Mouse (Mus musculus) spleen, adult 2 months (tissue): ENCODE measurements around the gene Thsd4. TPM values are rescaled to one million over a fixed set of nuclear protein-coding genes. Genes with fewer than 3 reads are reported as not detected.
"Not testable (repeated sequence)": the region's sequence is repeated elsewhere in the genome, so short reads cannot be mapped to it uniquely, and the experiment has no call there.

Experiments
- DNase-seq, 2 experiments: peaks; one replicate each; pipeline versions ENCODE4 v3.0.0 to v3.0.0-alpha.2; 2012 to 2021; ENCODE audit warnings: low spot score in 2 of 2, low read depth in 1 of 2
- H3K27ac ChIP-seq: fragments of 200-500 bp; 2 replicates; pipeline ENCODE4 v1.5.1; 2012; ENCODE audit warnings: low read length, inconsistent platforms; ENCODE audit not compliant: insufficient read depth
- H3K27me3 ChIP-seq: fragments of 200-500 bp; 2 replicates; pipeline ENCODE4 v1.6.1; 2012; ENCODE audit warnings: mild to moderate bottlenecking, moderate library complexity, low read length, inconsistent platforms; ENCODE audit not compliant: control insufficient read depth, insufficient read depth
- H3K36me3 ChIP-seq: fragments of 200-500 bp; 2 replicates; pipeline ENCODE4 v1.6.1; 2012; ENCODE audit warnings: mild to moderate bottlenecking, low read length, inconsistent platforms; ENCODE audit not compliant: control insufficient read depth, insufficient read depth
- H3K4me1 ChIP-seq: fragments of 200-500 bp; 2 replicates; pipeline ENCODE4 v1.6.1; 2011; ENCODE audit warnings: inconsistent platforms; ENCODE audit not compliant: control insufficient read depth, insufficient read depth, insufficient read length
- H3K4me3 ChIP-seq: fragments of 200-500 bp; 2 replicates; pipeline ENCODE4 v1.5.1; 2011; ENCODE audit warnings: mild to moderate bottlenecking, inconsistent platforms; ENCODE audit not compliant: insufficient read depth, insufficient read length; ENCODE audit errors: extremely low read depth
- CTCF ChIP-seq: fragments of 200-500 bp; IDR thresholded peaks from 2 replicates; pipeline ENCODE4 v1.5.1; 2011; ENCODE audit warnings: mild to moderate bottlenecking, inconsistent platforms; ENCODE audit not compliant: insufficient read depth, insufficient read length, insufficient replicate concordance; ENCODE audit errors: extremely low read depth
- POLR2A ChIP-seq: fragments of 200-500 bp; IDR thresholded peaks from 2 replicates; pipeline ENCODE4 v1.6.1; 2011; ENCODE audit warnings: low read depth, low read length, inconsistent platforms
- WGBS: fragments of 180-500 bp; shearing (Covaris S2); methylation state at CpG from one replicate; pipeline ENCODE4 v1.1.7; 2018; 5-methylcytosine and 5-hydroxymethylcytosine counted together
- polyA plus RNA-seq: library from polyadenylated mRNA; depleted of rRNA; stranded (reverse); fragments of >200 nt; gene quantifications from 2 replicates; pipeline ENCODE4 v1.2.3, GENCODE M21; 2012

Gene Thsd4
- polyA plus RNA-seq, 1 experiment, result 0.95 TPM

GRCm38 (mm10) chr9:60187437-60187836 lies 334.4 kb downstream of the Thsd4 start:
- TF ChIP-seq POLR2A (no peak), CTCF (no peak)
- Histone ChIP-seq H3K4me1 (peaks cover 1% of the 10 kb centered on the region; the same call in 1 of the 2 replicates), H3K36me3 (no peaks in the 10 kb centered on the region), H3K4me3 (no peak overlapping the region), H3K27ac (0 out of 2 replicates have a peak overlapping the region, but pooled peaks have one; percentile 21), H3K27me3 (no peaks in the 10 kb centered on the region)
- WGBS, result 53% methylated on average over 2 of the region's 2 CpGs
- DNase-seq, result no peak

GRCm38 (mm10) chr9:60186948-60187347 lies 334.9 kb downstream of the Thsd4 start:
- Histone ChIP-seq H3K27ac (0 out of 2 replicates have a peak overlapping the region, but pooled peaks have one; percentile 21), H3K4me1 (peaks cover 1% of the 10 kb centered on the region; the same call in 1 of the 2 replicates), H3K27me3 (no peaks in the 10 kb centered on the region), H3K36me3 (no peaks in the 10 kb centered on the region), H3K4me3 (no peak overlapping the region)
- WGBS, result 52% methylated on average over 7 of the region's 7 CpGs
- no peak for TF ChIP-seq POLR2A
- no peak for TF ChIP-seq CTCF
- DNase-seq, result peak in 1 of 2 experiments; percentile 19

- H3K4me3 ChIP-seq, result no peak overlapping the region
- 72% methylated on average over 3 of the region's 3 CpGs for WGBS
- H3K4me1 ChIP-seq, result peaks cover 1% of the 10 kb centered on the region; the same call in 1 of the 2 replicates
- no peak overlapping the region for H3K27ac ChIP-seq
- no peak for DNase-seq
- no peaks in the 10 kb centered on the region for H3K36me3 ChIP-seq
- H3K27me3 ChIP-seq, result no peaks in the 10 kb centered on the region
- TF ChIP-seq CTCF, result no peak
- no peak for TF ChIP-seq POLR2A
Observed at GRCm38 (mm10) chr9:60184083-60184482, 337.8 kb downstream of the Thsd4 start.

GRCm38 (mm10) chr9:60182371-60182770 lies 339.5 kb downstream of the Thsd4 start:
- no peaks in the 10 kb centered on the region for H3K36me3 ChIP-seq
- peaks cover under 1% of the 10 kb centered on the region; the same call in 1 of the 2 replicates for H3K4me1 ChIP-seq
- 93% methylated on average over 6 of the region's 6 CpGs for WGBS
- no peak overlapping the region for H3K27ac ChIP-seq
- H3K27me3 ChIP-seq, result no peaks in the 10 kb centered on the region
- no peak overlapping the region for H3K4me3 ChIP-seq
- DNase-seq, result no peak
- TF ChIP-seq CTCF (no peak), POLR2A (no peak)

GRCm38 (mm10) chr9:60180936-60181335 lies 340.9 kb downstream of the Thsd4 start:
- Histone ChIP-seq H3K27ac (no peak overlapping the region), H3K4me1 (no peaks in the 10 kb centered on the region), H3K4me3 (no peak overlapping the region), H3K27me3 (no peaks in the 10 kb centered on the region), H3K36me3 (no peaks in the 10 kb centered on the region)
- no peak for TF ChIP-seq CTCF
- no peak for TF ChIP-seq POLR2A
- 74% methylated on average over 3 of the region's 3 CpGs for WGBS
- no peak for DNase-seq

GRCm38 (mm10) chr9:60180114-60180513 lies 341.7 kb downstream of the Thsd4 start:
- Histone ChIP-seq H3K36me3 (no peaks in the 10 kb centered on the region), H3K4me1 (no peaks in the 10 kb centered on the region), H3K27ac (no peak overlapping the region), H3K27me3 (no peaks in the 10 kb centered on the region), H3K4me3 (no peak overlapping the region)
- no peak for TF ChIP-seq POLR2A
- TF ChIP-seq CTCF, result no peak
- WGBS, result 88% methylated on average over 6 of the region's 6 CpGs
- no peak for DNase-seq

- Histone ChIP-seq H3K4me1 (no peaks in the 10 kb centered on the region), H3K36me3 (no peaks in the 10 kb centered on the region), H3K27me3 (no peaks in the 10 kb centered on the region), H3K27ac (no peak overlapping the region), H3K4me3 (no peak overlapping the region)
- 89% methylated on average over 3 of the region's 3 CpGs for WGBS
- TF ChIP-seq CTCF (no peak), POLR2A (no peak)
- no peak for DNase-seq
Observed at GRCm38 (mm10) chr9:60176311-60176710, 345.5 kb downstream of the Thsd4 start.

- DNase-seq, H3K27ac ChIP-seq, H3K36me3 ChIP-seq, H3K27me3 ChIP-seq, H3K4me1 ChIP-seq, H3K4me3 ChIP-seq: not testable (repeated sequence)
- WGBS, result 54% methylated on average over 9 of the region's 9 CpGs
Observed at GRCm38 (mm10) chr9:60172459-60173060, 349.3 kb downstream of the Thsd4 start.
